Mouse (Mus musculus) ES-E14 (cell line): ENCODE results near the gene Arl4d. TPM values are rescaled to one million over a fixed set of nuclear protein-coding genes. Genes with fewer than 3 reads are reported as not detected.
A peak's percentile ranks its signal among the peaks of the same experiment; 100 is the strongest.
"Not testable (repeated sequence)": the region's sequence is repeated elsewhere in the genome, so short reads cannot be mapped to it uniquely, and the experiment has no call there.

ENCODE experiments used
- DNase-seq: peaks from one replicate; pipeline ENCODE4 v3.0.0-alpha.2; 2013; ENCODE audit warnings: low read depth, low spot score
- H3K27ac ChIP-seq: 2 replicates; pipeline ENCODE4 v1.5.1; 2012; ENCODE audit warnings: low read depth, mild to moderate bottlenecking, low read length, moderate library complexity, mixed read lengths; ENCODE audit not compliant: poor library complexity, insufficient read depth, severe bottlenecking
- H3K36me3 ChIP-seq: 2 replicates; pipeline ENCODE4 v1.6.1; 2012; ENCODE audit warnings: mild to moderate bottlenecking, low read length, moderate library complexity, mixed read lengths; ENCODE audit not compliant: control insufficient read depth, poor library complexity, insufficient read depth, severe bottlenecking
- H3K4me1 ChIP-seq, 2 experiments: fragments of 150-350 bp in 1 of 2; sonication (generic) in 1 of 2; 2 replicates each; pipeline ENCODE4 v1.6.1; 2012; ENCODE audit warnings: low read length in 2 of 2, mild to moderate bottlenecking in 1 of 2, mixed read lengths in 1 of 2; ENCODE audit not compliant: control insufficient read depth in 2 of 2, insufficient read depth in 2 of 2, poor library complexity in 1 of 2
- H3K4me3 ChIP-seq, 2 experiments: fragments of 150-350 bp in 1 of 2; sonication (generic) in 1 of 2; 2 replicates each; pipeline ENCODE4 v1.5.1; 2012; ENCODE audit warnings: low read length in 2 of 2, low read depth in 1 of 2, mild to moderate bottlenecking in 1 of 2, mixed read lengths in 1 of 2; ENCODE audit not compliant: insufficient read depth in 1 of 2, poor library complexity in 1 of 2, severe bottlenecking in 1 of 2
- H3K9ac ChIP-seq: 2 replicates; pipeline ENCODE4 v1.6.1; 2012; ENCODE audit warnings: low read depth, mild to moderate bottlenecking, low read length, mixed read lengths; ENCODE audit not compliant: poor library complexity, insufficient read depth, severe bottlenecking
- H3K9me3 ChIP-seq: fragments of 150-350 bp; sonication (generic); 2 replicates; pipeline ENCODE4 v1.6.1; 2012; ENCODE audit warnings: low read depth, mild to moderate bottlenecking, low read length; ENCODE audit not compliant: control insufficient read depth, insufficient read depth
- CHD2 ChIP-seq: IDR thresholded peaks from 2 replicates; pipeline ENCODE4 v1.6.1; 2014; ENCODE audit warnings: mild to moderate bottlenecking, low read depth, low read length, inconsistent platforms
- HCFC1 ChIP-seq: IDR thresholded peaks from 2 replicates; pipeline ENCODE4 v1.6.1; 2012; ENCODE audit warnings: low read length, inconsistent platforms, borderline replicate concordance; ENCODE audit not compliant: insufficient read depth
- MAFK ChIP-seq: IDR thresholded peaks from 2 replicates; pipeline ENCODE4 v1.6.1; 2014; ENCODE audit warnings: mild to moderate bottlenecking, low read depth, low read length, inconsistent platforms; ENCODE audit not compliant: insufficient read depth
- ZC3H11A ChIP-seq: IDR thresholded peaks from 2 replicates; pipeline ENCODE4 v1.6.1; 2012; ENCODE audit warnings: low read depth, mild to moderate bottlenecking, inconsistent platforms, low read length, borderline replicate concordance
- ZNF384 ChIP-seq: IDR thresholded peaks from 2 replicates; pipeline ENCODE4 v1.6.1; 2012; ENCODE audit warnings: low read depth, low read length, inconsistent platforms
- in situ Hi-C, 2 experiments: fragments of 600-800 bp; cut with MboI; formaldehyde crosslinking; loops; one replicate each; pipeline ENCODE4 v1.15.1; 2025; ENCODE audit warnings: low sequenced_read_pairs in 2 of 2, inconsistent platforms in 1 of 2; ENCODE audit not compliant: unreplicated experiment in 2 of 2
- total RNA-seq: library from RNA; depleted of rRNA; stranded (reverse); fragments of 300-350 nt; gene quantifications from 2 replicates; pipeline ENCODE4 v1.2.3, GENCODE M21; 2012

Arl4d gene
- total RNA-seq, 1 experiment, result 13.8 TPM

DNA sequence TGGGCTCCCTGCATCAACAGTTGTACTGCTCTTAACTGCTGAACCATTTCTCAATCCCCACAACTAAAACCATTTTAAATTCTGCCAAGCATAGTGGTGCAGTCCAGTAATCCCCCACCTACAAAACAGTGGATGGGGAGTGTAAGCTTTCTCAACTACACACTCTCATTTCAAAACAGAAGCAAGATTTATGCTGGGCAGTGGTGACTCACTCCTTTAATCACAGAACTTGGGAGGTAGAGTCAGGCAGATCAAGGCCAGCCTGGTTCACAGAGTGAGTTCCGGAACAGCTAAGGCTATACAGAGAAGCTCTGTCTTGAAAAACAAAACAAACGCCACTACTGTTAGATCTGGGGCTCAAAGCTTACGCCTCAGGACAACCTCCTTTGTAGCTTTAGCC, 46.7 kb upstream of the Arl4d start:
- Histone ChIP-seq H3K27ac (peak overlapping the region; percentile 59; the same call in 1 of the 2 replicates), H3K36me3 (peaks cover 3% of the 10 kb centered on the region; the same call in 1 of the 2 replicates), H3K4me1 (peaks cover 3 to 14% of the 10 kb centered on the region in 2 experiments; a peak in 3 of 4 replicates), H3K9me3 (peaks cover 7% of the 10 kb centered on the region; the same call in 1 of the 2 replicates), H3K4me3 (no peak overlapping the region), H3K9ac (no peak overlapping the region)
- TF ChIP-seq ZNF384, result no peak
- TF ChIP-seq HCFC1, result no peak
- no peak for TF ChIP-seq CHD2
- no peak for TF ChIP-seq MAFK
- TF ChIP-seq ZC3H11A, result no peak
- no peak for DNase-seq
- in situ Hi-C loops, result no loop called here

DNA sequence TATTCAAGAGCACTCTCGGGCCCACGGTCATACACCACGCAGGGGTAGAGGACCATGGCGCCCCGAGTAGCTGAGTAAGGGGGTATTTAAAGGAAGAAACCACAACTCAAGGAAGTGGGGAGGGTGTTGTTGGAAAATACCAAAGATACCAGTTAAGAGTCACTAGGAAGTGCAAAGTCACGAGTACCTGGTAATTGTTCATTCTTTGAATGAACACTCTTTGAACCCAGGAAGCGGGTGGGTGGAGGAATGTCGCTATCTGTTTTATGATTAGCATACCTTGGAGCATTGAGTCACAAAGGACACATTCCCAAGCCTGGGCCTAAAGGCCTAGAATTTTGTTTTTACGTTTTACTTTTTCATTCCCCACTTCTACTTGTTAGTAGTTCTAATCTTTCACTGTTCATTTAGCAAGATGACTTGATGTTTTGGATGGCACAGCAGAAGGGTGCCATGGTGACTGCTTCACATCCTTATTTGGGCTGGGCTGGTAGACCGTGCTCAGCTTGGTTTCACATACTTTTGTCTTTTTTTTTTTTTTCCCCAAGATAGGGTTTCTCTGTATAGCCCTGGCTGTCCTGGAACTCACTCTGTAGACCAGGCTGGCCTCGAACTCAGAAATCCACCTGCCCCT, 45.2 kb upstream of the Arl4d start:
- peaks cover 0 to 10% of the 10 kb centered on the region in 2 experiments; a peak in 2 of 4 replicates for H3K4me1 ChIP-seq
- H3K9ac ChIP-seq, H3K36me3 ChIP-seq, H3K9me3 ChIP-seq, H3K27ac ChIP-seq, DNase-seq, H3K4me3 ChIP-seq, in situ Hi-C loops: not testable (repeated sequence)

DNA sequence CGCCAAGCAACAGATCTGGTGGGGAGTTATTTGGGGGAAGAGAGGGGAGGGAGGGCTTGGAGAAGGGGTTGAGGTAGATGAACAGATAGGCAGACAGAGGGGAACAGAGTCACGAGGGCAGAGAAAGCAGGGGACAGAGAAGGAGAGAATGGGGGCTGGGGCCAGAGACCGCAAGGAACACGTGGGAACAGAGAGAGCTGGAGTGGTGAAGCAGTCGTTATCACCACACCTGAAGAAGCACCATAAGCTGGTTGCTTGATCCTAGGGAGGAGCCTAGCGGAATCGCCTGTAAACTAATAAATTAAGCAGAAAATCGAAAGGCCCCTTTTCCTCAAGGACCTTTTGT, 38.7 kb upstream of the Arl4d start:
- in situ Hi-C loops, result no loop called here
- peak overlapping the region; percentile 4 to 34 for H3K4me3 ChIP-seq

DNA sequence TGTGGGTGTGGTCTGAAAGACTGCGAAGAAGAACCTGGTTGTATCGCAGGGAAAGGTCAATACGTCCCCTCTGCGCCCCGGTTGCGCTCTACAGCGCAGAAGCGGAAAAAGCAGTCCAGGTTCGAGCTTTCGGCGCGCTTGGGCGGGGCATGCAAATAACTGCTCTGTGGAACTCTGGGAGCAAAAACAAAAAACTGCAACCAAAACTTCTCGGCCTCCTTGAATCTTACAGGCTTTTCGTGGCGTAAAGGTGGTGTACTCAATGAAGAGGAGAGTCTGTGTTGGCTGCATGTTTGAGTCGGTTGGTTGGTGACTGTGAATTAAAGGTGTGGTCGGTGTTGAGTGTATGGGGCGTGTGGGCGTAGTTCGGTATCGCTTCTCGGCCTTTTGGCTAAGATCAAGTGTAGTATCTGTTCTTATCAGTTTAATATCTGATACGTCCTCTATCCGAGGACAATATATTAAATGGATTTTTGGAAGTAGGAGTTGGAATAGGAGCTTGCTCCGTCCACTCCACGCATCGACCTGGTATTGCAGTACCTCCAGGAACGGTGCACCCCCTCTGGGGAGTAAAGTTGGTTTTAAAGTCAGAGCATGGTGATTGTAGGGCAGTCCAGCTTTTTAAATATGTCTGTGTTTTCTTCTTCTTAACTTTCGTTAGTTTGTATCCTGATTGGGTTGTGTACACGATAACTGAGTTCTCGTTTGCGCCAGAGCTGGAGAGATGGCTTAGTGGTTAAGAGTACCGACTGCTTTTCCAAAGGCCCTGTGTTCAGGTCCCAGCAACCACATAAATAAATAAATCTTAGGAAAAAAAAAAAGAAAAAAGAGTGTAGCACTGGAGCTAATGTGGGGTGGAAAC, 38.1 kb upstream of the Arl4d start, which contains the start of gene Rdm1:
Gene Rdm1, plus strand, starts transcription at position 201 of the 862 bp plus-strand sequence.
- in situ Hi-C loops, result no loop called here
- TF ChIP-seq HCFC1, result peak; percentile 62; the same call in 1 of the 2 replicates
- no peak for TF ChIP-seq ZC3H11A
- TF ChIP-seq MAFK, result no peak
- TF ChIP-seq CHD2, result no peak
- peak; percentile 90 for TF ChIP-seq ZNF384
- Histone ChIP-seq H3K4me3 (peak within 1 kb of the TSS; percentile 61 to 67), H3K27ac (peak within 1 kb of the TSS; percentile 100), H3K9ac (peak within 1 kb of the TSS; percentile 87), H3K4me1 (peaks cover 0 to 3% of the 10 kb centered on the region in 2 experiments; a peak in 2 of 4 replicates), H3K36me3 (peaks cover 21% of the 10 kb centered on the region), H3K9me3 (peaks cover 3% of the 10 kb centered on the region; the same call in 1 of the 2 replicates)
- DNase-seq, result peak; percentile 94

More for the DNA sequence above, 38.7 kb upstream of the Arl4d start:
- no peak for DNase-seq
- H3K9ac ChIP-seq, result peak overlapping the region; percentile 74
- H3K9me3 ChIP-seq, result peaks cover 7% of the 10 kb centered on the region; the same call in 1 of the 2 replicates
- H3K36me3 ChIP-seq, result peaks cover 17% of the 10 kb centered on the region
- TF ChIP-seq CHD2 (no peak), HCFC1 (no peak), ZNF384 (no peak), ZC3H11A (no peak), MAFK (no peak)
- peak overlapping the region; percentile 81 for H3K27ac ChIP-seq
- peaks cover 0 to 3% of the 10 kb centered on the region in 2 experiments; a peak in 2 of 4 replicates for H3K4me1 ChIP-seq
